Mouse (Mus musculus): ENCODE measurements around the gene AC140267.1.

DNA sequence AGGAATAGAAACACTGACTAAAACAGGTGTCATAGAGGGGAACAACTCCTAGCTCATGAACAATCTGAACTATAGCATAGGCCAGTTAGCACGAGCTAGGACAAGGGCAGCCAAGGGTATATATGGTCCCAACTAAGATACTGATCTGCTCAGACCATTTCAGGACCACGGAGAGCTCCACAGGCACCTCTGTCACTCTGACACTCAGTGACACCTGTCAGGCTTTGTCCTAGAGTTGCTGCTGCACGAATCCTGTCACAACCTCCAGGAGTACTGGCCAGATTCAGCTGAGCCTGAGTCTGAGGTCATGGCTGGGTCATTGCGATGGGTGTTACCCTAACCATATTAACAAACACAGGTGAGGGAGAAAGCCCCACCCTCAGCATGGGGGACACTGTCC lies 32.2 kb upstream of the AC140267.1 start:
- TF ChIP-seq POLR2A (IDR thresholded peaks at IDR 0.05; ENCODE audit: low read depth, low read length): no peak
- TF ChIP-seq CTCF (IDR thresholded peaks at IDR 0.05; ENCODE audit: borderline replicate concordance, insufficient read depth, low read length): no peak
